1 mouse cellular context compared by ENCODE assay signal in the genomic region with DNA sequence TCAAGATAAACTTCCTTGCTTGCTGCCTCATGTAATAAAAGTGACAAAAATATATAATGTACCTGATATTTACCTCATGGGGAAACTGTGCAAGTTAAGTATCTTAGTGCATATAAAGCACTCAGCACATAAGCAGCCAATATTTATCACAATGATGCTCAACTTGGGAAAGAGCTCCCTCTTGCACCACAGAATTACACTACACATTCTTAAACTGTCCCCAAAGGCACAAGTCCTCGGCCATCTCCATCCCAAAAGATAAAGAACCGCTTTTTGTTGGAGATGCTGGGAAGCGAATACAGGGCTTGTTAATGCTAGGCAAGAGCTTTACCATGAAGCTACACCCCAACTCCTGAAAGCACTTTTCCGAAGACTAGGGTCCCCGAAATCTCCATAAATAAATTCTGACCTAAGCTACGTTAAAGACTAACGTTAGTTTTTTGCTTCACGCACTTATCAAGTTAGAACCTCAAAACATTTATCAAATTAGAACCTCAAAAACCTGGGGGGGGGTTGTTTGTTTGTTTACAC.
TF ChIP-seq lines count a peak whose summit lies in the region.

No protein-coding gene starts in this region.

TF ChIP-seq in CH12.LX, 34 proteins besides CTCF, POLR2A, EP300 and RAD21 (continued from another document):
- TF ChIP-seq TCF12 (IDR thresholded peaks at IDR 0.05; ENCODE audit: low read depth, low read length) (no peak), ELF1 (IDR thresholded peaks at IDR 0.05; ENCODE audit: low read depth, low read length) (0 out of 2 replicates have a peak, but pooled peaks have one; percentile 16), SIN3A (IDR thresholded peaks at IDR 0.05; ENCODE audit: low read length) (peak; percentile 23; the same call in 1 of the 2 replicates), ZMIZ1 (IDR thresholded peaks at IDR 0.05; ENCODE audit: low read depth, low read length) (no peak), NELFE (IDR thresholded peaks at IDR 0.05; ENCODE audit: low read depth, low read length) (no peak), USF2 (conservative IDR thresholded peaks at IDR 0.05; ENCODE audit: low read depth, low read length) (no peak), JUND (conservative IDR thresholded peaks at IDR 0.05; ENCODE audit: low read depth, low read length) (no peak), CHD1 (IDR thresholded peaks at IDR 0.05; ENCODE audit: low read depth, low read length) (no peak), SMC3 (IDR thresholded peaks at IDR 0.05; ENCODE audit: low read depth, low read length) (no peak), MXI1 (IDR thresholded peaks at IDR 0.05; ENCODE audit: low read depth, low read length) (no peak; the same call in 1 of the 2 replicates), IRF4 (IDR thresholded peaks at IDR 0.05; ENCODE audit: low read depth, low read length) (no peak), ZNF384 (IDR thresholded peaks at IDR 0.05; ENCODE audit: low read depth, low read length) (no peak), ZKSCAN1 (IDR thresholded peaks at IDR 0.05; ENCODE audit: borderline replicate concordance, low read depth, low read length) (no peak), KAT2A (IDR thresholded peaks at IDR 0.05; ENCODE audit: insufficient replicate concordance, low read length) (no peak), POLR2AphosphoS2 (IDR thresholded peaks at IDR 0.05; ENCODE audit: low read depth, low read length) (no peak)
